Comparison of ENCODE assay signal across 22 mouse cellular contexts in genomic region chr4:138507903-138508302, GRCm38 (mm10). TPM values are rescaled to one million over a fixed set of nuclear protein-coding genes. Genes with fewer than 3 reads are reported as not detected.
DNase-seq lines count a peak whose midpoint lies in the region; ATAC-seq and TF ChIP-seq lines count a peak whose summit lies in the region.
"Had no signal": no experiment of that assay in that cellular context is flagged by ENCODE, and none has a peak within 500 bp of the region (broad histone marks: within the 10 kb centered on the region; RNA-seq: fewer than 3 reads in every experiment).

No protein-coding gene starts in this region.

- ATAC-seq in hindbrain, postnatal 0 days: no peak
- no peak for ATAC-seq in neural tube, embryonic 15.5 days (ENCODE audit: low FRiP score)
- no peak for ATAC-seq in forebrain, embryonic 13.5 days
- ATAC-seq: activated CD4-positive, CD25-positive, alpha-beta regulatory T cell, adult 4 months; CD4-positive, CD25-positive, alpha-beta regulatory T cell, adult 4 months; forebrain, embryonic 14.5 days; forebrain, embryonic 16.5 days; Patski had no signal

- DNase-seq in hindbrain, postnatal 0 days (ENCODE audit: low spot score): peak; percentile 50
- DNase-seq in hindbrain, embryonic 10.5 days (ENCODE audit: low spot score): no peak
- DNase-seq in neural tube, embryonic 10.5 days (ENCODE audit: extremely low spot score, low spot score): no peak
- DNase-seq: adrenal gland, adult 8-10 months; adrenal gland, postnatal 14 days; adrenal gland, postnatal 36 days; B cell, adult 2 months; cerebellum, adult 11-12 months; cerebellum, adult 2 months; cerebellum, adult 9-10 months; cerebellum, postnatal 10 days; cerebellum, postnatal 25 days had no signal

- 56% methylated on average over 6 of the region's 6 CpGs for WGBS in hindbrain, postnatal 0 days
- WGBS in hindbrain, embryonic 10.5 days: 74% methylated on average over 6 of the region's 6 CpGs
- whole genome bisulfite sequencing in neural tube, embryonic 15.5 days: 51% methylated on average over 6 of the region's 6 CpGs
- 66% methylated on average over 6 of the region's 6 CpGs for WGBS in forebrain, embryonic 13.5 days

- no peak overlapping the region for H3K4me2 ChIP-seq in hindbrain, postnatal 0 days (ENCODE audit: low read depth, low read length)
- no peak overlapping the region for H3K4me2 ChIP-seq in neural tube, embryonic 15.5 days
- no peak overlapping the region for H3K4me2 ChIP-seq in forebrain, embryonic 13.5 days
- H3K4me2 ChIP-seq: embryonic facial prominence, embryonic 12.5 days had no signal

- H3K4me3 ChIP-seq in hindbrain, postnatal 0 days (ENCODE audit: low read length): no peak overlapping the region
- no peak overlapping the region for H3K4me3 ChIP-seq in hindbrain, embryonic 10.5 days
- no peak overlapping the region for H3K4me3 ChIP-seq in neural tube, embryonic 15.5 days (replicated peaks)
- H3K4me3 ChIP-seq in forebrain, embryonic 13.5 days: no peak overlapping the region
- H3K4me3 ChIP-seq: embryonic facial prominence, embryonic 10.5 days; embryonic facial prominence, embryonic 12.5 days had no signal

- H3K4me1 ChIP-seq in hindbrain, postnatal 0 days (ENCODE audit: insufficient read depth, low read length): peaks cover 18% of the 10 kb centered on the region
- peaks cover 35% of the 10 kb centered on the region for H3K4me1 ChIP-seq in hindbrain, embryonic 10.5 days (replicated peaks)
- peaks cover 50% of the 10 kb centered on the region for H3K4me1 ChIP-seq in neural tube, embryonic 15.5 days
- H3K4me1 ChIP-seq in forebrain, embryonic 13.5 days: peaks cover 24% of the 10 kb centered on the region

- H3K27me3 ChIP-seq in hindbrain, postnatal 0 days (ENCODE audit: insufficient read depth, low read length): no peaks in the 10 kb centered on the region
- H3K27me3 ChIP-seq in hindbrain, embryonic 10.5 days (ENCODE audit: insufficient read depth, poor library complexity, severe bottlenecking): peaks cover 30% of the 10 kb centered on the region
- H3K27me3 ChIP-seq in neural tube, embryonic 15.5 days (replicated peaks): no peaks in the 10 kb centered on the region
- 0 out of 2 replicates have a peak, but pooled peaks cover 7% of the 10 kb centered on the region for H3K27me3 ChIP-seq in forebrain, embryonic 13.5 days
- H3K27me3 ChIP-seq: Patski had no signal

- H3K9ac ChIP-seq in hindbrain, postnatal 0 days (replicated peaks; ENCODE audit: low read length): no peak overlapping the region
- no peak overlapping the region for H3K9ac ChIP-seq in neural tube, embryonic 15.5 days (replicated peaks)
- no peak overlapping the region for H3K9ac ChIP-seq in forebrain, embryonic 13.5 days
- H3K9ac ChIP-seq: embryonic facial prominence, embryonic 12.5 days had no signal

- no peak for TF ChIP-seq CTCF in hindbrain, postnatal 0 days (IDR thresholded peaks at IDR 0.05; ENCODE audit: low read depth)

- no peaks in the 10 kb centered on the region for H3K9me3 ChIP-seq in hindbrain, postnatal 0 days (ENCODE audit: low read length)
- H3K9me3 ChIP-seq in hindbrain, embryonic 10.5 days: no peaks in the 10 kb centered on the region
- H3K9me3 ChIP-seq in neural tube, embryonic 15.5 days (replicated peaks): no peaks in the 10 kb centered on the region
- H3K9me3 ChIP-seq in forebrain, embryonic 13.5 days (replicated peaks): no peaks in the 10 kb centered on the region
- H3K9me3 ChIP-seq: embryonic facial prominence, embryonic 10.5 days; embryonic facial prominence, embryonic 12.5 days had no signal

- no peak overlapping the region for H3K27ac ChIP-seq in hindbrain, postnatal 0 days
- H3K27ac ChIP-seq in hindbrain, embryonic 10.5 days: no peak overlapping the region
- peak overlapping the region; percentile 58 for H3K27ac ChIP-seq in neural tube, embryonic 15.5 days (replicated peaks)
- no peak overlapping the region for H3K27ac ChIP-seq in forebrain, embryonic 13.5 days
- H3K27ac ChIP-seq: embryonic facial prominence, embryonic 10.5 days; embryonic facial prominence, embryonic 12.5 days had no signal

- no peaks in the 10 kb centered on the region for H3K36me3 ChIP-seq in hindbrain, postnatal 0 days (ENCODE audit: insufficient read depth, low read length)
- no peaks in the 10 kb centered on the region for H3K36me3 ChIP-seq in hindbrain, embryonic 10.5 days
- H3K36me3 ChIP-seq in neural tube, embryonic 15.5 days: no peaks in the 10 kb centered on the region
- H3K36me3 ChIP-seq in forebrain, embryonic 13.5 days (ENCODE audit: poor library complexity, severe bottlenecking): no peaks in the 10 kb centered on the region
- H3K36me3 ChIP-seq: embryonic facial prominence, embryonic 10.5 days; embryonic facial prominence, embryonic 12.5 days; G1E had no signal

RNA-seq across cellular contexts. Expression of gene Camk2n1, which starts 53.8 kb away (rescaled TPM):
- 34.9 and 37.5 TPM in 2 replicates for total RNA-seq in hindbrain, postnatal 0 days (2014; rRNA removed)
- 29.5 and 33.5 TPM in 2 replicates for polyA plus RNA-seq in hindbrain, postnatal 0 days (2015; fragmentation: Nextera tagmentation; extraction: Ambion mirVana)
- 2.9 and 5.1 TPM in 2 replicates for polyA plus RNA-seq in hindbrain, embryonic 10.5 days (2016; fragmentation: Nextera tagmentation; extraction: Ambion mirVana)
- 18.9 and 23.1 TPM in 2 replicates for polyA plus RNA-seq in neural tube, embryonic 15.5 days (2015; fragmentation: Nextera tagmentation; extraction: Ambion mirVana)
- polyA plus RNA-seq in forebrain, embryonic 13.5 days (2015; fragmentation: Nextera tagmentation; extraction: Ambion mirVana): 6.6 and 6.9 TPM in 2 replicates
